Mouse (Mus musculus) thymus, postnatal 0 days (tissue): Measurements from ENCODE around the gene Urm1. TPM values are rescaled to one million over a fixed set of nuclear protein-coding genes. Genes with fewer than 3 reads are reported as not detected.
"Not testable (repeated sequence)": the region's sequence is repeated elsewhere in the genome, so short reads cannot be mapped to it uniquely, and the experiment has no call there.

Source experiments
- DNase-seq: peaks from one replicate; pipeline ENCODE4 v3.0.0-alpha.2; 2015; ENCODE audit warnings: low spot score
- polyA plus RNA-seq: library from polyadenylated mRNA; unstranded; fragments of >200 nt; fragmentation: Nextera tagmentation; extraction: Ambion mirVana; gene quantifications from 2 replicates; pipeline ENCODE4 v1.2.1, GENCODE M21; 2015

Gene Urm1
- polyA plus RNA-seq, 1 experiment from 2014 or later, result 18.0 TPM

- DNase-seq, result peak; percentile 81
Measured at GRCm38 (mm10) chr2:29858748-29859473, 39.0 kb downstream of the Urm1 start.

GRCm38 (mm10) chr2:29865125-29865524, 45.2 kb downstream of the Urm1 start:
- no peak for DNase-seq

GRCm38 (mm10) chr2:29868949-29869645, 49.2 kb downstream of the Urm1 start, which contains the start of gene Cercam:
TSS of gene Cercam (plus strand) at chr2:29869164.
- DNase-seq, result peak; percentile 88

GRCm38 (mm10) chr2:29869646-29870451, 50.0 kb downstream of the Urm1 start:
- DNase-seq, result peak; percentile 38

GRCm38 (mm10) chr2:29872581-29873295, 52.9 kb downstream of the Urm1 start:
- DNase-seq, result no peak

GRCm38 (mm10) chr2:29873801-29874200, 53.9 kb downstream of the Urm1 start:
- DNase-seq, result no peak

GRCm38 (mm10) chr2:29878061-29878460, 58.2 kb downstream of the Urm1 start:
- no peak for DNase-seq

- no peak for DNase-seq
Measured at GRCm38 (mm10) chr2:29879191-29879590, 59.3 kb downstream of the Urm1 start.

GRCm38 (mm10) chr2:29879964-29880830, 60.3 kb downstream of the Urm1 start:
- DNase-seq, result no peak

GRCm38 (mm10) chr2:29886659-29887292, 66.9 kb downstream of the Urm1 start:
- DNase-seq, result not testable (repeated sequence)

- DNase-seq, result peak; percentile 99
Measured at GRCm38 (mm10) chr2:29889066-29889944, 69.4 kb downstream of the Urm1 start, which contains the start of gene Odf2. TSS of gene Odf2 (plus strand) at chr2:29889221.

GRCm38 (mm10) chr2:29889991-29890833, 70.3 kb downstream of the Urm1 start:
- peak; percentile 68 for DNase-seq

- DNase-seq, result no peak
Measured at GRCm38 (mm10) chr2:29891773-29892172, 71.9 kb downstream of the Urm1 start.
